Mouse (Mus musculus) embryonic facial prominence, embryonic 15.5 days (tissue): ENCODE measurements around the gene Tmem51. TPM values are rescaled to one million over a fixed set of nuclear protein-coding genes. Genes with fewer than 3 reads are reported as not detected.

Experiments
- ATAC-seq: fragments of 200-750 bp; cut with Nextera tagmentation; 2 replicates; pipeline ENCODE4 v1.8.0; 2017; ENCODE audit warnings: low read depth, moderate TSS enrichment; ENCODE audit not compliant: insufficient number of reproducible peaks, low FRiP score, low TSS enrichment
- H3K27ac ChIP-seq: fragments of 300-500 bp; sonication (generic); replicated peaks from 2 replicates; pipeline ENCODE4 v1.5.1; 2015; ENCODE audit warnings: mild to moderate bottlenecking, inconsistent platforms
- H3K27me3 ChIP-seq: fragments of 300-500 bp; sonication (generic); 2 replicates; pipeline ENCODE4 v1.6.1; 2015; ENCODE audit warnings: inconsistent platforms
- H3K36me3 ChIP-seq: fragments of 300-500 bp; sonication (generic); 2 replicates; pipeline ENCODE4 v1.6.1; 2015; ENCODE audit warnings: mild to moderate bottlenecking, inconsistent platforms
- H3K4me1 ChIP-seq: fragments of 300-500 bp; sonication (generic); 2 replicates; pipeline ENCODE4 v1.6.1; 2015; ENCODE audit warnings: inconsistent platforms
- H3K4me2 ChIP-seq: fragments of 300-500 bp; sonication (generic); replicated peaks from 2 replicates; pipeline ENCODE4 v1.6.1; 2015; ENCODE audit warnings: mild to moderate bottlenecking, inconsistent platforms
- H3K4me3 ChIP-seq: fragments of 300-500 bp; sonication (generic); replicated peaks from 2 replicates; pipeline ENCODE4 v1.5.1; 2015; ENCODE audit warnings: mild to moderate bottlenecking, inconsistent platforms
- H3K9ac ChIP-seq: fragments of 300-500 bp; sonication (generic); 2 replicates; pipeline ENCODE4 v1.6.1; 2015; ENCODE audit warnings: inconsistent platforms
- H3K9me3 ChIP-seq: fragments of 300-500 bp; sonication (generic); replicated peaks from 2 replicates; pipeline ENCODE4 v1.6.1; 2016; ENCODE audit warnings: inconsistent platforms
- WGBS: fragments of 180-500 bp; shearing (Covaris S2); methylation state at CpG from one replicate; pipeline ENCODE4 v1.1.7; 2015; 5-methylcytosine and 5-hydroxymethylcytosine counted together
- polyA plus RNA-seq: library from polyadenylated mRNA; unstranded; fragments of >200 nt; fragmentation: Nextera tagmentation; extraction: Ambion mirVana; gene quantifications from 2 replicates; pipeline ENCODE4 v1.2.1, GENCODE M21; 2015

Gene Tmem51
- polyA plus RNA-seq, 1 experiment from 2014 or later = 20.2 TPM

DNA sequence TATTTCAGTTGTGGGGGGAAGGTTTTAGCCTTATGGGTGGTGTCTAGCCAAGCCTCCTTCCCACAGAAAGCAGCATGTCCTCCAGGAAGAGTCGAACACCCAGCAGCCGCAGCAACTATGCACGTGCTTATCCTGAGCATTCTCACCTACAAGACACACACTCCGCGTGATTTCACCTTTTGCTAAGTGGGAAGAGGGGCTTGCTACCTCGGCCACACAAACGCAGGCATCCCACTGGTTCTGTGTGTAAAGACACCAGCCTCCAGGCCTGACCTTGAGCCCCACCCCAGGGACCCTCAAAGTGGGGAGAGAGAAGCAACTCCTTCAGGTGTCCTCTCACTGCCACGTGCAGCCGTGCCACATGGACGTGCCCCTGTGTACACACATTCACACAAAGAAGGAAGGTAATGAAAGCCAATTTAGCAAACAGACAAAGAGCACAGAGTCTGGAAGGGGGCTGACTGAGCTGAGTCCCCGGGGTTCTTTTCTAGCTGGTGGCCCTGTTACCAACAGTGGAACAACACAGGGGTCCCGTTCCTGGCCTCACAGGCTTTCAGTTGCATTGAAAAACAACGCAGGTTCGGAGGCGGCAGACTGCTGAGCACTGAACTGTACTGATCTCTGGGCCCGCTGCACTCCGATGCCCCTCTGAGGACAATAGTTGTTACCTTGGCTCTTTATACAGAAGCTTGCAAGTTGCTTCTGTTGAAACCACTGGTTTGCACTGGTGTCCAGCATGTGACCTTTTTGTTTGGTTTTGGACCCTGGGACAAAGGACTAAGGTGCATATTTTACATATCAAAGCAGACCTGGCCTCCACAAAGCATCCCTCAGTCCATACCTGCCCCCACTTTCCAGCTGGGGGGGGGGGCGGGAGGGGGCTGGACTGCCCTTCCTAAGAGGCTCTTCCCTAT, 14.9 kb downstream of the Tmem51 start:
- WGBS = 45% methylated on average over 18 of the region's 18 CpGs
- Histone ChIP-seq H3K4me2 (no peak overlapping the region), H3K9me3 (no peaks in the 10 kb centered on the region), H3K27me3 (no peaks in the 10 kb centered on the region), H3K36me3 (no peaks in the 10 kb centered on the region), H3K9ac (no peak overlapping the region), H3K4me3 (no peak overlapping the region), H3K27ac (no peak overlapping the region), H3K4me1 (peaks cover 39% of the 10 kb centered on the region)
- ATAC-seq = no peak

DNA sequence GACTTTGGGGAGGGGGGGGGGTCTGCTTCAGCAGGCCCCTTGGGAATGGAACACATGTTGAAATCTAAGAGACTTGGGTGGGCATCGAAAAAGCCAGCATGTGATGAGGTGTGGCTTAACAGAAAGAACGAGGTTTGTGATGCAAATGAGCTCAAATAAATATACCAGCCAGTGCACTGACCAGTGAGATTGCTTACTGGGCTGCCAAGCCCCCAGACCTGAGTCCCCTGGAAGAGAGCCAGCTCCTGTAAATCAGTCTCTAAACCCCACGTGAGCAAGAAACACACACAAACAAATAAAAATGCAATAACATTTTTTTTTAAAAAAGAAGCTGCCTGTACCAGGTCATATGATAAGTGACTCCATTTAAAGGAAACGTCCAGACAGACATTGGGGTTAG, 17.5 kb downstream of the Tmem51 start:
- Histone ChIP-seq H3K9ac (no peak overlapping the region), H3K4me1 (peaks cover 38% of the 10 kb centered on the region), H3K4me2 (no peak overlapping the region), H3K9me3 (no peaks in the 10 kb centered on the region), H3K4me3 (no peak overlapping the region), H3K36me3 (no peaks in the 10 kb centered on the region), H3K27me3 (no peaks in the 10 kb centered on the region), H3K27ac (no peak overlapping the region)
- ATAC-seq = no peak
- WGBS = 56% methylated on average over 4 of the region's 4 CpGs

DNA sequence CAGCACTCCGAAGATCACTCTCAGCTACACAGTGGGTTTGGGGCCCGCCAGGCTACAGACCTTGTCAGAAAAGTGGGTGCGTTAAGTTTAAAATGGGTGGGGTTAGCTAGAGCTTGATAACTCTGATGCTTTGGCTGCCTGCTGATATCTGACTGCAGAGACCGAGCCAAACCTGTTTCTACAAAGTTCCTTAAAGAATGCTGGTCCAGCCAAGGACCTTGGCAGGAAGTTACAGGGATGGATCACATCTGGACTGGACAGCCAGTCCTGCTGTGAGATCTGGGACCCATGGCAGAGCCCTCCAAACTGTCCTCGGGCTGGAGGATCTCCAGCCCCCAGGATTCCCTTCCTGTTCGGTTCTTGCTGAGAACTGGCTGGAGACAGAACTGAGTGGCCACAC, 18.3 kb downstream of the Tmem51 start:
- ATAC-seq = no peak; the same call in 1 of the 2 replicates
- no peaks in the 10 kb centered on the region for H3K36me3 ChIP-seq
- no peak overlapping the region for H3K9ac ChIP-seq
- 0 out of 2 replicates have a peak overlapping the region, but pooled peaks have one; percentile 0 for H3K27ac ChIP-seq
- 48% methylated on average over 6 of the region's 6 CpGs for WGBS
- no peak overlapping the region for H3K4me2 ChIP-seq
- peaks cover 34% of the 10 kb centered on the region for H3K4me1 ChIP-seq
- H3K27me3 ChIP-seq = no peaks in the 10 kb centered on the region
- H3K4me3 ChIP-seq = no peak overlapping the region
- H3K9me3 ChIP-seq = no peaks in the 10 kb centered on the region

DNA sequence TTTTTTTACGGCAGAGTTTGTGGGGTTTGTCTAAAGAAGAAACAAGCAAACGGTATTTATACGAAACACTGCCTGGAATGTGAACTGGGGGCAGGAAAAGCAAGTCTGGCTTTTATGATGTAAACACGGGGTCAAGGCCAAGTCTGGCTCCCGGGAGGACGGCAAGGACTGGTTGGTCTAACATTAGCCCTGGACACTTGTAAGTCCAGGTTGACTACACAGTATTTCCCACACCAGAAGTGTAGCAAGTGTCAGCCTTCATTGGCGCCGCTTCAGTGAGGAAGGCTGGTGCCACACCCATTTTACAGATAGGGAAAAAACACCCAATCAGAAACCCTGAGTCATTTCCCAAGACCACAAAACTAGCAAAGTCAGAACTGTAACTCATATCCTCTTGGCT, 18.8 kb downstream of the Tmem51 start:
- Histone ChIP-seq H3K36me3 (no peaks in the 10 kb centered on the region), H3K4me2 (no peak overlapping the region), H3K4me3 (no peak overlapping the region), H3K27me3 (no peaks in the 10 kb centered on the region), H3K4me1 (peaks cover 33% of the 10 kb centered on the region), H3K27ac (0 out of 2 replicates have a peak overlapping the region, but pooled peaks have one; percentile 0), H3K9me3 (no peaks in the 10 kb centered on the region), H3K9ac (no peak overlapping the region)
- no peak for ATAC-seq
- 63% methylated on average over 8 of the region's 8 CpGs for WGBS

DNA sequence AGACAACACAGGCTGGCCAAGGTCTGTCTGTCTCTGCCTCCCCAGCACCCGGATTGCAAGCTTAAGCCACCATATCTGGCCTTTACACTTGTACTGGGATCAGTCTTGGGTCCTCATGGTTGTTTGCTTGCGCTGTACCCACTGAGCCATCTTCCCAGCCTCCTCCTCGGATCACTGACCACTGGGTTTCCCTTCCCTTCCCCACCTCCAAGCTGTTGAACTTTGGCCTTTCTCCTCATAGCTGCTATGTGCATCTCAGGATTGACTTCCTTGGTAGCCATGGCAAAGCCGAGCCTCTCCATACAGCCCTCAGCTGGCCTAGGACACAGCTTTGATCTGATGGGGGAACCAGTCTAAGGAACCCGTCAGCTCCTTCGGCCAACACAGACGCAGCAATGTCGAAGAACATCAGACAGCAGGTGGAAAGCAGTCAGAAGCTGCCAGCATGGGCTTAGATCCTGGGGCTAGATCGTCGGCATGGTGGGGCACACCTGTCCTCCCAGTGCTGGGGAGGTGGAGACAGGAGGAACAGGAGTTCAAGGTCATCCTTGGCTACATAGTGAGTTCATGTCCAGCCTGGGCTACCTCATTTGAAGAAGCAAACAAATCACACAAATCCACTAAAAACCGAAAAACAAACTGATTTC, 19.4 kb downstream of the Tmem51 start:
- peaks cover 33% of the 10 kb centered on the region for H3K4me1 ChIP-seq
- no peaks in the 10 kb centered on the region for H3K36me3 ChIP-seq
- no peaks in the 10 kb centered on the region for H3K9me3 ChIP-seq
- WGBS = 84% methylated on average over 11 of the region's 11 CpGs
- ATAC-seq = no peak
- no peak overlapping the region for H3K4me2 ChIP-seq
- no peak overlapping the region for H3K9ac ChIP-seq
- no peaks in the 10 kb centered on the region for H3K27me3 ChIP-seq
- H3K4me3 ChIP-seq = no peak overlapping the region
- H3K27ac ChIP-seq = no peak overlapping the region

DNA sequence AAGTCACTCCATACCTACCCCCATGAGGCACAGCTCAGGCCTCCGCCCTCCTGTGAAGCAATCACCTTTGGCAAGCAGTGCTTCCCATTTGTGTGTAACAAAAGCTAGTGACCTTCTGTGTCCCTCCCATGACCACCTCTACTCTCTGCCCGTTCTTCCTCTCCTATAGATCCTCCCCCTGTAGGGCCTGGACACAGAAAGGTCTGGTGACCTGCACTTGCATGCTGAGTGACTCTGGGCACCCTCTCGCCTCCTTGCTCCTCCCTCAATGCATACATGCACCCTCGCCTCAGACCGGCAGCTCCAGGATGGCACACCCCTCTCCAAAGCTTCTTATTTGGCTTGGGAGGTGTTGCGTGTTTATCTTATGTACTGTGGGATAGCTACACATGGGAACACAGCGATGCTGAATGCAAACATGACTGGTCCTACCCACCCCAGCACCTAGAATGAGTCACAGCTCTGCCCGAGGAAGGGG, 21.0 kb downstream of the Tmem51 start:
- ATAC-seq = no peak
- WGBS = 86% methylated on average over 8 of the region's 8 CpGs
- Histone ChIP-seq H3K9me3 (no peaks in the 10 kb centered on the region), H3K9ac (no peak overlapping the region), H3K4me3 (no peak overlapping the region), H3K27ac (no peak overlapping the region), H3K4me2 (no peak overlapping the region), H3K4me1 (peaks cover 30% of the 10 kb centered on the region), H3K27me3 (no peaks in the 10 kb centered on the region), H3K36me3 (no peaks in the 10 kb centered on the region)

DNA sequence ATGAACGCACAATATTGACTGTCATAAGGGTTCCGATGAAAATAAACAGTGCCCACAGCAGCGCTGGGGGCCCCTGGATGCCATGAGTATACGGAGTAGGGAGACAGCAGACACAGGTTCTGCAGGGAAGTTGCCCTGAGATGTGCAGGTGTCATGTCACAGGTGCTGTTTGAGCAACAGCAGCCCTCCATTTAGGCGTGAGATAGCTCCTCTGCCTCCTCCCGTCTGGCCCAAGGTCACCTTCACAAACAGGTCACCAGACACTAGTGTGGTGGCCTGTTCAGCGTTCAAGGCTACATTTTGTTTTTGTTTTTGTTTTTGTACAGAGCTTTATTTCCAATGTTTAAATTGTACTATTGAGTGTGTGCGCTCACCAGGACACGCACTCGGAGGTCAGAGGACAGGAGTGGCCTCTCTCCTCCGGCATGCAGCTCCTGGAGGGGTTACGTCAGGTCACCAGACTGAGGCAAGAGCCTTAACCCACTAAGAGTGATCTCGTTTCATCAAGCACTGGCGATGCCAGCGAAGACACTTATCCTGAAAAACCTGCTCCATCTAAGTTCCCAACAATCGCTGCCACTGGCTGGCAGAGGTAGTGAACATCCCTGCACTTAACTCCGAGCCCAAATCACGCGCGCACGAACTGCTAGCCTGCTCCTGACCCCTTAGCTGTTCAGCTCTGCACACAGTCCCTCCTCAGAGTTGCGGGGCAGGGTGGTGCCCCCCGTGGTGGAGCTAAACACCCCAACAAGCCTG, 22.4 kb downstream of the Tmem51 start:
- WGBS = 68% methylated on average over 23 of the region's 23 CpGs
- Histone ChIP-seq H3K9me3 (no peaks in the 10 kb centered on the region), H3K4me3 (no peak overlapping the region), H3K27me3 (no peaks in the 10 kb centered on the region), H3K27ac (no peak overlapping the region; the same call in 1 of the 2 replicates), H3K4me2 (no peak overlapping the region), H3K9ac (no peak overlapping the region), H3K4me1 (peaks cover 35% of the 10 kb centered on the region), H3K36me3 (no peaks in the 10 kb centered on the region)
- ATAC-seq = no peak

DNA sequence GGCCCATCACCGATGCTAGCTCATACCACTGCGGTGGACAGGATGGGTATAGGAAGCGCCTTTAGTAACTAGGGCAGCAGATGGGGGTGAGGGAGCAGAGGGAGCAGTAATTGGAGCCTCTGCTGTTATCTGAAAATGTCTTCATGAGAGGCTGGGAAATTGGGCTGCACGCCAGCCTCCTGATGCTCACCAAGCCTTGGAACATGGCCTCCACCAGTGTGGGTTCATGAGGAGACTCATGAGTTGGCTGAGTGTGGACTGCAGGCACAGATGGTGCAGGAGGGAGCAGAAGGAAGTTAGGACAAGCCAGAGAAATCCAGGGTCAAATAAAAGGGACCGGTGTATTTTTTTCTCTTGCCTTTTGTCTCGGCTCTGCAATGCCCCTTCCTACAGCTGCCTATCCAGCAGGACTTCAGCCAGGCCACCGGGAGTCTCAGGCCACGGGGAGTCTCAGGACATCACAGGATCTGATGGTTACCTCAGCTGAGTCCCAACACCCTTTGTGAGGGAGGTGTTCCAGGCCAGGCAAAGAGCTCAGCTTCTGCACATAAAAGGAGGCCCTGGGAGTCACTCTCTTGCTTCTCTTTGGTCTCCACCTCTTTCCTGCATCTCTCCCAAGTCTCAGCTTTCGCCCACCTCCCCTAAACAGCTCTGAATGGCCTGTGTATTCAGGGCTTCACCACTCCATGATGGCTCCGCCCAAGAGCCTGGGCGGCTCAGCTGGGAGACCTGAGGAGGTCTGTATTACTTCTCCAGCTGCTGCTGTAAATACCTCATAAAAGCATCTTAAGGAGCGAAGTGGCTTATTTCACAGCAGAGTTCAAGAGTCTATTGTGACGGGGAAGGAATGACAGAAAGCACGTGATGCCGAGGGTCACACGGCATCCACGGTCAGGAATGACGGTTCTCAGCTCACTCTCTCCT, 23.4 kb downstream of the Tmem51 start:
- no peak for ATAC-seq
- Histone ChIP-seq H3K4me1 (peaks cover 30% of the 10 kb centered on the region), H3K27me3 (no peaks in the 10 kb centered on the region), H3K9ac (no peak overlapping the region), H3K27ac (0 out of 2 replicates have a peak overlapping the region, but pooled peaks have one; percentile 1), H3K4me2 (no peak overlapping the region), H3K36me3 (no peaks in the 10 kb centered on the region), H3K4me3 (no peak overlapping the region), H3K9me3 (no peaks in the 10 kb centered on the region)
- WGBS = 63% methylated on average over 18 of the region's 18 CpGs

DNA sequence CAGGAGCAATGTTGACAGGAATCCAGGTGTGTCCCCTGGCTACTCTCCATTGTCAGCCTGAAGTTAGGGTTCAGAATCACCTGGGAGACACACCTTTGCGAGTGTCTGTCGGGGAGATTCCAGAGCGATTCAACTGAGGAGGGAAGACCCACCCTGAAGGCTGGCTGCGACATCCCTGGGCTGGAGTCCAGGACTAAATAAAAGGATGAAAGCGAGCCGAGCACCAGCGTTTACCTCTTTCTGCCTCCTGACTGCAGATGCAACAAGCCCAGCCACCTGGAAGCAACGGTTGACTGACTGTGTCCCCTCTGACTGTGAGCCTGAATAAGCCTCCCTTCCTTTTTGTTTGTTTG, 24.3 kb downstream of the Tmem51 start:
- WGBS = 75% methylated on average over 8 of the region's 8 CpGs
- ATAC-seq = no peak
- peaks cover 24% of the 10 kb centered on the region for H3K4me1 ChIP-seq
- no peak overlapping the region for H3K9ac ChIP-seq
- H3K4me3 ChIP-seq = no peak overlapping the region
- no peak overlapping the region for H3K27ac ChIP-seq
- no peaks in the 10 kb centered on the region for H3K9me3 ChIP-seq
- H3K4me2 ChIP-seq = no peak overlapping the region
- no peaks in the 10 kb centered on the region for H3K36me3 ChIP-seq
- H3K27me3 ChIP-seq = no peaks in the 10 kb centered on the region

DNA sequence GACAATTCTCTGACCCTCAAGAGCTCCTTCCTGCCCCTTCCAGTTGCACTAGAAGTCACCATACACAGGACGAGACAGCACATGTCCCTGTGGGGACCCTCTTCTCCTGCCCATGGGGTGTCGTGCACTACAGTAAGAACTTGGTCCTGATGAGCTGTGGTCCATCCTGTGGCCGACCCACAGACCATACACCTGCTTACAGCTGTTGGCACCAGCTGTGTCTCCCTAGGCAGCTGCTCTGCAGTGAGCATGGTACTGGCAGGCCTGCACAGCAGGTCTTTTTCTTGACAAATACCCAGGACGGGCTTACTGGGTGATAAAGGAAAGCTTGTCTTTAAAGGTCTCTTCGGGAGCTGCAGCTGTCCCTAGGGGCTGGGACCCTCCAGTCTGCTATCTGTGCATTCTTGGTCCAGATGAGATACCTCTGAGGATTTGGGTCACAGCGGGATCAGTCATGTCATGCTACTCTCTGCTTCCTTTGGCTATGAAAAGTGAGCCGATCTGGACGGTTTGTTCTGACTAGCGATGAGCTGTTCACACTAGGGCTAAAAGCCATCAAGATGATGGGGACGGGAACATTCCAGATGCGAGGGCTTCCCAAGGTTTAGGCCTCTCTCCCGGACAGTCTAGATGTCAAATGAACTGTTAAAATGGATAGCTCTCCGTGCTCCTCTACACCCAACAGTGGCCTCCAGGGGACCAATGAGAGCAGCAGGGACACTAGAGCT, 24.8 kb downstream of the Tmem51 start:
- H3K9me3 ChIP-seq = no peaks in the 10 kb centered on the region
- ATAC-seq = no peak
- H3K27ac ChIP-seq = no peak overlapping the region
- H3K4me2 ChIP-seq = no peak overlapping the region
- H3K4me1 ChIP-seq = peaks cover 24% of the 10 kb centered on the region
- no peaks in the 10 kb centered on the region for H3K36me3 ChIP-seq
- no peak overlapping the region for H3K4me3 ChIP-seq
- no peaks in the 10 kb centered on the region for H3K27me3 ChIP-seq
- no peak overlapping the region for H3K9ac ChIP-seq
- 77% methylated on average over 13 of the region's 13 CpGs for WGBS
